Mouse (Mus musculus) left cerebral cortex, adult 8-10 months (tissue): ENCODE results near the gene Fyb. TPM values are rescaled to one million over a fixed set of nuclear protein-coding genes. Genes with fewer than 3 reads are reported as not detected.

ENCODE experiments used
- DNase-seq, 2 experiments: peaks; one replicate each; pipeline ENCODE4 v3.0.0; 2022; ENCODE audit warnings: low spot score in 2 of 2
- total RNA-seq, 4 experiments: library from RNA; stranded (reverse); gene quantifications; 2 replicates each; pipeline ENCODE4 v1.2.4; 2022

Gene Fyb
- total RNA-seq, 4 experiments from 2014 or later, result 6.3 to 17.3 (median 13.4) TPM

DNA sequence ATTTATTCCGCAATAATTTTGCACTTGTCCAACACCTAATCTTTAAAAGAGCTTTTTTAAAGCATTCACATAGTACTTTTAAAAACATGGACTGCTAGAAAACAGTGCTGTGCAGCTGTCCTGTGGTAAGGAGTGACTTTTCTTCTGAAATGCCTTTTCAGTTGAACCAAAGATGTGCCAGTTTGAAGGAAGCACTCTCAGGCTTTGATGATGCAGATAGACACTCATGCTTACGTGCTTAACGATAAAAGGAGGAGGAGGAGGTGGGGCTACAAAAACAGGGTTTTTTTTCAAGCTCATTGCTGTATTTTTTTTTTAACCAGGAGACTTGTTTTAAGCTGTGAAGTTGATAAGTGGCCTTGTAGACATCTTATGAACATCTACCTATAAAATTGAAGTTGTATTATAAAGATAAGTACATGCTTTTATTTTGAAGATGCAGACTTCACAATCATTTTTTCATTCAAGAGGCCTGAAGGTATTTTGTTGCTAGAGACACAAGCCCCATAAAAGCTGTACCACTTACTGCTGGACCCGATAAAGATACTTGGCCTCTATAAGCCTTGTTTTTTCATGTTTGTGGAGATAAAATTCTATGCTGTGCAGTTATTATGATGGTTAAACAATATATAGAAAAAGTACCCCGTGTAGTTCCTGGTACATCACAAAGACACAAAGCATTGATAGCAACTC lies 70.1 kb downstream of the Fyb start:
- no peak for DNase-seq

DNA sequence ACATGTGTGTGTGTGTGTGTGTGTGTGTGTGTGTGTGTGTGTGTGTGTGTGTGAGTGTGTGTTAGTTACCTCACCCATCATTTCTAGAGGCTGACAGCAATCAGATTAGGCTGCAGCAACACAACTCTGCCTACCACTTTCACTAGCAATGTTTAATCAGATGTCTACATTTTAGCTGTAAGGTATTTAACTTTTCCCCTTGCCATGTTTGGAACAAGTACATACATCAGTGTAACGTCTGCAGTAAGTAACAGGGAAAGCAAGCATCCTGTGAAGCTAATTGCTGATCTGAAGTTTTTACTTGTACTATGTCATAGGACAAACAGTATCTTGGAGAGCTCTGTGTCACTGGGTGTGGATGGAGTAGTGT lies 70.6 kb downstream of the Fyb start:
- no peak for DNase-seq

DNA sequence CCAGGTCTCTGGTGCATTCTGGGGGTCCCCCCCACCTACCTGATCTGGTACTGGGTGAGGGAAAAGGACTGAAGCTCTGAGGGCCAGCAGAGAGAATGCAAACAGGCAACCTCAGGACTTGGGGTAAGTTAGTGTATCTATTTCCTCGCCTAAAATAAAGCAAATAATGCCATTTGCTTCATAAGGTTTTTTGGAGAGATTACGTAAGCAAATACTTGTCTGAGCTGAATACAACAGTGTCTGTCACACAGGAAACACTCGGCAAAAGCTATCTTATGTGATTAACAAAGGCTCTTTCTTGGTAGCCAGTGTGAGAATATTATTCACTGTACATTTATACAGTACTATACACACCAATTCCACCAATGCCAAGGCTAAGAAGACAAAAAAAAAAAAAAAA lies 76.0 kb downstream of the Fyb start:
- no peak for DNase-seq

DNA sequence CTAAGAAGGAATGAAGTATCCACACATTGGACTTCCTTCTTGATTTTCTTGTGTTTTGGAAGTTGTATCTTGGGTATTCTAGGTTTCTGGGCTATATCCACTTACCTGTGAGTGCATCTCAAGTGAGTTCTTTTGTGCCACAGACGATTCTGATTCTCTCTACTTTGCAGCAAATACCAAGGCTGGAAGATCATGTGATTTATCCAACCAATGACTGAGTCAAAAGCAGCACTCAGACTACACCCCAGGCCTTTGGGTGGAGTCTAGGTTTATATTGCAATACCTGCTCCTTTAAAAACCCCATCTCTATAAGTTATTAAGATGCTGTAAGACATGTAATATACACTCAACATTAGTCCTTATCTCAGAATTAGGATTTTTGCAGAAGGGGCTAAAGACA lies 77.7 kb downstream of the Fyb start:
- DNase-seq, result no peak

DNA sequence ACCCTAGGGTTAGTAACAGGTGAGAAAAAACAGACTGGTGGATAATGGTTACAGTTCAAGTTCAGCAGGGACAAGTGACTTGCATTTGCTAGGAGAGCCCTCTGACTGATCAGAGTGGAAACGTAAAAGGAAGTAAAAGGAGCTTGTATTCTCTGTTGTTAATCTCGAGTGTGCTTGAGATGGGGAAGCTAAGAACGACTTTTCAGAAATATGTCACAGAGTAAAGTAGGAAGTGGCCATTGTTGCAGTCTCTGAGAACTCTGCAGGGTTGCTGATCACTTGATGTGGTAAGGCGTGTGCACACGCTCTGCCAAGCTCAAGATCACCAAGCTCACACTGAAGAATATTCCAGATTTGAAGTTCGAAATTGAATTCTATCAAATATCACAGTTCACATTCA lies 78.7 kb downstream of the Fyb start:
- DNase-seq, result no peak

DNA sequence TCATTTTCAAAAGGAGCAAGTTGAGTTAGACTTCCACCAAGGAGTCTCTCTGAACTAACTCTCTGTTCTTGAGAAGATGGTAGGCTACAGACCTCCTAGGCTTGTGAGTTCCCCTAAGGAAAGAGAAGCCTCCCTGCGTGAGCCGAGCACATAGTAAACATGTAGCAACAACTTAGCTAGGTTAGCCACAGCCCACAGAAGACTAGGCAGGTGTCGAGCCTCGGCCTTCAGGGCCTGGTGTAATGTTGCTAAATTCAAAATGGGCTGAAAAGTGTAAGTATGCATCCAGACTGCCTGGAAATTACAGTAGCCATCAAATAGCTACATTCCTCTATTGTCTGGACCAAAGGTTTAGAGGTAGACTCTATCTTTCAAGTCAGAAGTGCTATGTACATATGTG lies 79.3 kb downstream of the Fyb start:
- DNase-seq, result no peak

DNA sequence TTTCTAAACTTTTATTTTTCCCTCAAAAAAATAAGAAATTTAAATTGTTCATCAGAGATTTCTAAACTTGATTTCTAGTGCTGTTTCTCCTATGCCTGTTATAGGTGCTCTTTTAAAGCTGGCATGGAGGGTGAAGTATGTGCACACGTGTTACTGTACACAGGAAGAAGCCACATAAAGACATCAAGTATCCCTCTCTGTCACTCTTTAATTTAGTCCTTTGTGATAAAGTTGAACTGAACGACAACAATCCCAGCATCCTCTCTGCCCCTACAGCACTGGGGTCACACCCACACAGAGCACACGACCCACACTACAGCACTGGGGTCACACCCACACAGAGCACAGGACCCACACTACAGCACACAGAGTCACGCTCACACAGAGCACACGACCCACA lies 88.0 kb downstream of the Fyb start:
- DNase-seq, result no peak

DNA sequence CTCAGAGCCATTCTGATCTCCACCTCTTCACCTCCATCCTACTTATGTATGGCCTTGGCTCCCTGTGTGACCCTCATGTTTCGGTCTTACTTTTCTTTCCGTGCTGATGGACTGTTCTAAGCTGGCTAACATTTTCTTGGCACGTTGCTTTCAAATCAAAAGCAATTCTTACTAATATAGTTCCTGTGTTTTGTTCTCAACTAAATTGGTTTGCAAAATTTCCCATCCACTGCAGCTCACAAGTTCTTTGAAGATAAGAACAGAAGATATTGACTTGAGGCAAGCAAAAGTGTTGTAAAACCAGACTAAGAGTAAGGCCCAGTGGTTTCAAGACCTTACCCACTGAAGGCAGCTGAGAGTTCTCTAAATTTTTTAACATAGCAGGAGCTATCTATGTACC lies 90.2 kb downstream of the Fyb start:
- DNase-seq, result no peak

DNA sequence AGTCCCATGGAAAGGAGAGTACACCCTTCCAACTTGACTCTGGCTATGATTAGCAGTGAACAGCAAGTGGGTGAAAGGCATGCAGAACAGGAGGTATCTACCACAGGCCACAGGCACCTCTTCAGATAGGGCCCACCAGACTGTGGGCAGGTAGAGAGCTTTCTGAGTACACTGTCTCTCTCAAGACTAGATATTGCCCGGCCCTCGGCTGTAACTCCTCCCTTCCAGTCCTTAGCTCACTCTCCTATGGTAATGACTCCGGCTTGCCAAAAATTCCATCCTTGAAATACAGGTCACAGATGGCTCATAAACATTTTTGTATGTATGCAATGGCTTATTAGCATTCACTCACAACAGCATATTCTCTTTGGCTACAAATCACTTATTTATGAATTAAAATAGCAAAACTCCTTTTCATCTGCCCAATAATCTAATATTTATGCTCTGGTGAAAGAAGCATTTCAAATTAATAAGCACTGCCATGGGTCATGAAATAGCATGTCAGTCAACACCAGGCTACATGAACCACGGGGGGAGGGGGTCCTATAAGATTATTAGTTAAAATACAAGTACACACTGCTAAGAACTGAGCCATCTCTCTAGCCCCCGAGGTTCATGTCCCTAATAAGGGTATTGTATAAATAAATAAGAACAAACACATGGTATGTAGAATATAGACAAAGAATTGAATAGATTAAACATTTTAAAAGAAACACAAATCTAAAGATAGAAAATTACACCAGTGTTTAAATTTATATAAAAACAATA lies 93.9 kb downstream of the Fyb start:
- DNase-seq, result no peak

DNA sequence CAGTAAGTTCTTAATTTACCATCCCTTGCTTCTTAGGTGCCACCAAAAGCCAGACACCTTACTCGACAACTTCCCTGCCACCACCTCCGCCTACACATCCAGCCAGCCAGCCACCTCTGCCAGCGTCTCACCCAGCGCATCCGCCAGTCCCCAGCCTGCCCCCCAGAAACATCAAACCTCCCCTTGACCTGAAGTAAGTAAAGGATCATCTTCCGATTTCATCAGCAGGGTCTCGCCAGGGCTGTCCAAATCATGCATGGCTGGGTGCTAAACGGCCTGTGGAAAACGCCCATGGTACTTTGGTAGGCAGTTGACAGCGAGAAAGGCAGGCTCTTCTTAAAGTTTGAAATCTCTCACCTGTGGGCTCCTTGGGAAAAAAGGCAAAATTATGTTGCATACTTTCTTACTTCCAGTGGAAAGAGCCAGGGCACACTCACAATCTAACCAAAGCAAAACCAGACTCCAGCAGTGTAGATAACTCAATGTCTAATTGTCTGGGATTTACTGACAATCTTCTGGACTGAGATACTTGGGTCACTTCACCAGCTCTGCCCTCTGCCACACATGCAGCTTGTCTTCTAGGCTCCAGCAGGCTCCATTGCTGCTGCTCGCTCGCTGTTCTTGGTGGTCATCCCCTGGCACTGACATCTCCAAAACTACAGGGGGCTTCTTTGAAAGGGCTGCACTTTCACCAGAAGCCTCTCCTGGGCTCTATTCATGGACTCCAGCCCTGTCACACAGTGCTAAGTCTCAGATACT lies 97.1 kb downstream of the Fyb start:
- DNase-seq, result no peak

DNA sequence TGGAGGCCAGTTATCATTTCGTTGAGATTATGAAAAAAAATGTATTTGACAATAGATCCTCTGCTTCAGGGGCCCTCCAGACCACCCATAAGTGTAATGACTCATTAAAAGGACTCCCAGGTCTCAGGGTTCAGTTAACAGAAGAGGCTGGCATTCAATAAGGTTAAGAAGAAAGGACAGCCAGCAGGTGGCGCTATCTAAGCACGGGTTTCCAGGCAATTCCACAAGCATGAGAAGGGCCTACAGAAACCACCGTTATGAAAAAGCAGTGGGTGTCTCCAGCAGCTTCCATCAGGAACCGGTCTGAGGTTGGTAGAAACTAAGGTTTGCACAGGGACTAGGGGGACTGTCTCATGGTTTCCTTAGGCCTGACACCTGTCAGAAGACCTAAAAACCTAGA lies 99.9 kb downstream of the Fyb start:
- DNase-seq, result peak; percentile 40 to 42

DNA sequence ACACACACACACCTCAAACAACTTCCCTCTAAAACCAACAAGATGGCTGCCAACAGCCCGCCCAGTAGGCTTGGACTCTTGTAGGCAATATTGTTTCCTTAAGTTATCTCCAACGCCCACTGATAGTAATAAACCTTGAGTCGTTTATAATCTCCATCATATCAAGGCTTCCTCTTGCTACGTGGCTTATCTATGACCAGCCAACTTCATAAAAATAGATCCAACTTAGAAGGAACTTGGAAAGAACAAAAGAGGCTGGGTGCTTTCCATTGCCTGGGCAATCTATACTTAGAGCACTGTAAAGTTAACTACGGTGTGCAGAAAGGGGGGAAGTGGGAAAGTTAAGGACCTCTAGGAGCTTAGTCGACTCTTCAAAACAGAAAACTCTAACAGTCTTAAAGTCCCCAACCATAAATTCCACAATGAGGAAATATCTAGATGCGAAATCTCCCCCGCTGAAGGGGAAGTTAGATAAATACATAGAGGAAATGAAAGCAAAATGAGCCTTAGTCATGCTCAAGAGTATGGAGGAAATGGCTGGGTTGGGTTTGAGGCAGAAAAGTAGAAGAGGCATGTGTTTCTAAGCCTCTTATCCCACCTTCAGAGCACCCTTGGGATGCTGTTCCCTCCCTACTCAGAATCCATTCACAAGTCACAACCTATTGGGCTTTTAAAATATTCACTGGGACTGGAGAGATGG lies 101.0 kb downstream of the Fyb start:
- no peak for DNase-seq

DNA sequence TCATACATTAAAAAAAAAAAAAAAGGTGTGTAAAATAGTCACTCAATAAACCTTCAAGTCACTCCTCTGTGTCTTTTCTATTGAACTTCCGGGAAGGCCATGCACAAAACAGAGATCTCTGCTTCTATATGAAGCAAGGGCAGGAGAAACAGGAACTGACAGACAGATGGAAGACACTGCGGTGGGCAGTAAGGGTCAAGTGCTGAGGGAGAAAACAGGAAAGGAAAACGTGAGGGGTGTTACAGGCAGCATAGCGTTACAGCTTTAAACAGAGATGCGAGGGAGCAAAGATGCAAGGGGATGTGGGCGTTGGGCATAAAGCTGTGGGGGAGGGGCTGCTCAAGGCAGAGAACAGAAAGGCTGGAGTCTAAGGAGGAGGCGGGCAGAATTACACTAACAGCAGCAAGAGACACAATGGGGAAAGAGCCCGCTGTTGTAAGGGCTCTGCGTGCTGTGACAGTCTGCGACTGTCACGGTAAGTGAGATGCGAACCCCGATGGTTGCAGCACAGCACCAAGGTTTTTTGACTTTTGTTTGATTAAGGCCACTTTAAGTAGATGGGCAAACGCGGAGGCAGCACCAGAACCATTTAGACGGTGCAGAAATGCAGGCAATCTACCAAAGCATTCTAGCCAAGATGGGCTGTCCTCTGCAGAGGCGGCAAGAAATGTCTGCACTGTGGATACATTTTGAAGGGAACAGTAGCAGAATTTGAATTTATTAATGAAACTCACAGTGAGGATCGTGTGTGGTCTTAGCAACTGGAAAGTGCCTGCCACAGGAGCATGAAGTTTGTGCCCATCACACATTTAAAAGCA lies 101.9 kb downstream of the Fyb start:
- peak; percentile 4 to 13 for DNase-seq

DNA sequence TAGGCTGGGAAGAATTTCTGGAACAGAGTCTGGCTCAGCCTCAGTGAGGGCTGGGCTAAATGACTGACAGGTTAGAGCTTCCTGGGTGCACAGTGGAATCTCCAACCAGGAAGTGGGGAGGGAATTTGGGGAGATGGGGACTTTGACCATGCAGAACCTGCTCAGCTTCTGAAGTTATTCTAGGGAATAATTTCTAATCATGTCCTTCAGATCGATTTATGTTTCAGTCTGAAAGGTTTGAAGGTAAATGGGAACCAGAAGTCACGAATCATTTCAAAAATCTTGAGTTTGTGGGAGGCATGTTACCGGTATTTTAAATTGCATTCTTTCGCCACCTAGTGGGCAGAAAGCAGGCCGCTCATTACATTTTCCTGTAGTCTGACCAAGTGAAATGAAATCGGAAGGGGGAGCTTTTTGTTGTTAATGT lies 103.0 kb downstream of the Fyb start:
- DNase-seq, result peak; percentile 21 to 29

DNA sequence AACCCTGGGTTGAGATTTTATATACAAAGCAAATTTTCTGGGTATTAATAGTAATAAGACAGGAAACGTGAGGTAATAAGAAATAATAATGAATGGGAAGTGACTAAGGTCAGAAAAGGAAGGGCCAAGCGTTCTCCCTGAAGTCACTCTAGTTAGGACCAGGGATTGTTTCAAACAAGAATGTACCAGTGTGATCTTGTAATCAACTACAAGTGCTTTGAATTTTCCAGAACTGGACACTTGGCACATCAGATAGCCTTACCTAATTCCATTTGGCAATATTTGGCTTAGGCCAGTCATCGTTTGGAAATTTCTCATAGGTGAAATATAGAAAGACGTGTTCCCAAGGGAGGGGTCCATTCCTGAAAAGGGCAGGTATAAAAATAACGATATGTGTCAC lies 103.5 kb downstream of the Fyb start:
- DNase-seq, result no peak

DNA sequence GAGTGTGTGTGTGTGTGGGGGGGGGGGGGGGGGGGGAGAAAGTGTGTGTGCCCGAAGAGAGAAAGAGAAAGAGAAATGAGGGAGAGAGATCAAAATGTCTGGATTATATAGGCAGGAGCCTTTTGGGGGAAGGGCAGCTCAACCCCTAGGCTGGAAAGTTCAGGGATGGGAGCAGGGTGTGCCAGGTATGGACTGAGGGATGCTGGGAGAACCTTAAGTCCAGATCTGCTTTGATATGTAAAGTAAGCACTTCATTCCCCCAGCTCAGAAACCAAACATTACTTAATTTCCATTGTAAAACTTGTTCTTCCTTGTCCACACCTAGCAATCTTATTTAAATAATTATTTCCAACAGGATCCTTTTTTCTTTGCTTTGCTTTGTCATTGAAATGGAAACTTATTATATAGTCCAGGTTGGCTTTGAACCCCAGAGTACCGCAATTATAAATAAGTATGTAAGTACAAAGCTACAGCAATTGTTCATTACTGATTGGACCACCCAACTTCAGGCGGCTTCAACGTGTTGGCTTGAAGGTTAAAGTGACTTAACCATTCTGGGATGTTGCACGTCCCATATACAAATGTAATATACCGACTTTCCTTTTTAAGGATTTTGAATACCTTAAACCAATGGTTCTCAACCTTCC lies 105.9 kb downstream of the Fyb start:
- DNase-seq, result no peak

DNA sequence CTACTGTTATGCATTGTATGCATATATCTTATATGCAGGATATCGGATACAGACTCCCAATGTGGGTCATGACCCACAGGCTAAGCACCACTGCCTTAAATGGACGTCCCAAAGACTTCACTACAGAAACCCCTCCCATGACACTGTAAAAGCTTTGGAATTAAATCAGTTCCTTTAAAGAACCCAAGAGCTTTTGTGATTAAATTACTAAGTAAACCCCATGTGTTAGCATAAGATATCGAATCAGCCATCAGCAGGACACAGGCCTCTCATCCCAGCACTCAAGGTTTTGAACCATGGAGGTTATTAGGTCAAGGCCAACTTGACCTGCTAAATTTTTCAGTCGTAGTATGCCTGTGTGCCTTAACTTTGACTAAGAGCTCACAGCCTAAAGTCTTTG lies 106.5 kb downstream of the Fyb start:
- no peak for DNase-seq

DNA sequence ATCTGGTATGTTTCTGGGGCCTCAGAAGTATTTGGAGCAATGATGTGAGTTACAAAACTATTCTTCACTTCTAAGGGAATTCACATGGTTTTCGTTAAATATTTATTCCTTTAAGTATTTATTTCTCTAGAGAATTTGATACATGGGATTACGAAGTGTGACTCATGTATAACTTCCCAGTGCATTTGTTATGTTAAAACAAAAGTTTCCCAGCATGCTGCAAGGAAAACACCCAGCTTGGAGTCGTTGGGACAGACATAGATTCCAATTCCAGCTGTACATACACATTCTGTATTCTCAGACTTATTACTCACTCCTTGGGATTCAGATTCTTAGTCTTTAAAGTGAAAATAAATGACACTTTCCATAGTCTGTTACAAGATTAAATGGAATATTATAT lies 112.8 kb downstream of the Fyb start:
- no peak for DNase-seq

DNA sequence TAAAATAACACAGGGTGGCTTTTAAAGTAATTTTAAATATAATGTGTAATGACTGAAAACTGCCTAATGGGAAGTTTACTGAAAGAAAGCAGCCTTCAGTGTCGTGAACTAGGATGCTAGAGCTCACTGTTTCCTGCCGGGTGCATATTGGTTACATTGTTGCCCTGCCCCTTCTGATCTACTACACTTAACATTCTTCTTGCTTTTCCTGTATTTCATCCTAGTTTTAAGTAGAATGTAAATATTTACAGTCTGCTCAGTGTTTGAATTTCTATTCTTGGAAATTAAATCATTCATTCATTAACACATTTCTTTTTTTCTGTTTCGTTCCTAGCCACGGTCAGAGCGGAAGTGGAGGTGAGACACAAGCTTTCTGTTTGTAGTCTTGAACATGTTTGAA lies 119.6 kb downstream of the Fyb start:
- DNase-seq, result no peak

DNA sequence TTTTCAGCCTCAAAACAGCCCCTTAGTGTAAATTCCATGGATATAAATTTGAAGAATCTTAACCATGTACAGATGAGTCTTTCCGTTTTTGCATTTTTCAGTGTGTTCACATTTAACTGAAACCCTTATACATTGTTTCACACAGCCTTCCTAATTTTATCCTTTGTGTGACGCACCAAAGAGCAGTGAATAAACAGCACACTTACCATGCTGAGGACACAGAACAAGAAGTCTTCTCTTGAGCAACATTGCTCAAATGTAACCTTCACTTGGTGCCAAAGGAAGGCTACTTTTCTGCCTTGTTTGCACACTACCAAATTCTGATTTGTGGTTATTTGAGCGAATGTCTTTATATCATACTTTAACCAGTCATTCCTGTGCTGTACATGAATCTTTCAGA lies 122.8 kb downstream of the Fyb start:
- DNase-seq, result no peak

DNA sequence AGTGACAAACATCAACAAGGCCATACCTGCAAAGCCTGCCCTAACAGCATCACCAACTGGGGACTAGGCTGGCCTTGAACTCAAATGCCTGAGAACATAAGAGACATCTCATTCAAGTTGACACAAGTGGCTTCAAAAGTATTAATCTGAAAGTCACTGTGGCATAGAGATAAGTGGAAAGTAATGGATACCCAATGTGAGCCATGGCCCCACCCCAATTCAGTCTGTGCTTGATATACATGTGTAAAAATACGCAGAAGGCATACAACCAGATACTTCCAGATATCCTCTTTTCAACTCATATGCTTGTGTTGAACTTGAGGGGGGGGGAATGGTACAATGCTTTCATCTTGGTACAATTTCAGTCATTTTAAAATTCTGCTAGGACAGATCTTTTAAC lies 124.4 kb downstream of the Fyb start:
- no peak for DNase-seq
